Mouse (Mus musculus): ENCODE data around the gene Btbd17. TPM values are rescaled to one million over a fixed set of nuclear protein-coding genes. Genes with fewer than 3 reads are reported as not detected.

Btbd17 gene
- polyA plus RNA-seq, 1 experiment = 0.49 TPM

- Histone ChIP-seq H3K79me2 (ENCODE audit: control insufficient read depth, insufficient read depth) (no peaks in the 10 kb centered on the region), H3K27me3 (ENCODE audit: control insufficient read depth, insufficient read depth, insufficient read length) (peaks cover 5% of the 10 kb centered on the region), H3K36me3 (ENCODE audit: control insufficient read depth, insufficient read depth) (no peaks in the 10 kb centered on the region), H3ac (ENCODE audit: control insufficient read depth, insufficient read length, low read depth) (peak within 1 kb of the TSS; percentile 28), H3K79me3 (ENCODE audit: low read depth) (no peaks in the 10 kb centered on the region), H3K4me3 (ENCODE audit: insufficient read depth, poor library complexity, severe bottlenecking) (no peak within 1 kb of the TSS)
- peak; percentile 4 for TF ChIP-seq MYOD1 (IDR thresholded peaks at IDR 0.05; ENCODE audit: control insufficient read depth, insufficient read length, low read depth)
- no peak for TF ChIP-seq USF1 (IDR thresholded peaks at IDR 0.05; ENCODE audit: low read depth)
Measured at GRCm38 (mm10) chr11:114764820-114765818, 30.6 kb downstream of the Btbd17 start, which contains the start of gene Kif19a. Kif19a (plus strand) TSS chr11:114765388.

GRCm38 (mm10) chr11:114747564-114748138 is 48.1 kb downstream of the Btbd17 start:
- no peak overlapping the region for H3ac ChIP-seq (ENCODE audit: control insufficient read depth, insufficient read length, low read depth)
- no peak overlapping the region for H3K4me3 ChIP-seq (ENCODE audit: insufficient read depth, poor library complexity, severe bottlenecking)
- no peaks in the 10 kb centered on the region for H3K79me2 ChIP-seq (ENCODE audit: control insufficient read depth, insufficient read depth)
- no peaks in the 10 kb centered on the region for H3K79me3 ChIP-seq (ENCODE audit: low read depth)
- TF ChIP-seq CTCF (IDR thresholded peaks at IDR 0.05; ENCODE audit: control insufficient read depth, insufficient read depth, insufficient read length) (no peak), FOSL1 (IDR thresholded peaks at IDR 0.05; ENCODE audit: insufficient read depth, low read length, poor library complexity, severe bottlenecking) (no peak), USF1 (IDR thresholded peaks at IDR 0.05; ENCODE audit: low read depth) (no peak), MYOG (IDR thresholded peaks at IDR 0.05; ENCODE audit: control insufficient read depth, extremely low read depth, insufficient read length) (no peak), MYOD1 (IDR thresholded peaks at IDR 0.05; ENCODE audit: control insufficient read depth, insufficient read length, low read depth) (no peak), MAX (IDR thresholded peaks at IDR 0.05) (no peak), CEBPB (IDR thresholded peaks at IDR 0.05; ENCODE audit: low read depth) (no peak)
- H3K36me3 ChIP-seq (ENCODE audit: control insufficient read depth, insufficient read depth) = no peaks in the 10 kb centered on the region
- peaks cover 4% of the 10 kb centered on the region for H3K27me3 ChIP-seq (ENCODE audit: control insufficient read depth, insufficient read depth, insufficient read length)

GRCm38 (mm10) chr11:114745134-114745533 is 50.6 kb downstream of the Btbd17 start:
- H3K4me3 ChIP-seq (ENCODE audit: insufficient read depth, poor library complexity, severe bottlenecking) = no peak overlapping the region
- no peaks in the 10 kb centered on the region for H3K79me3 ChIP-seq (ENCODE audit: low read depth)
- peak; percentile 85 for TF ChIP-seq CTCF (IDR thresholded peaks at IDR 0.05; ENCODE audit: control insufficient read depth, insufficient read depth, insufficient read length)
- no peak for TF ChIP-seq CEBPB (IDR thresholded peaks at IDR 0.05; ENCODE audit: low read depth)
- TF ChIP-seq USF1 (IDR thresholded peaks at IDR 0.05; ENCODE audit: low read depth) = no peak
- no peak for TF ChIP-seq MYOD1 (IDR thresholded peaks at IDR 0.05; ENCODE audit: control insufficient read depth, insufficient read length, low read depth)
- TF ChIP-seq MYOG (IDR thresholded peaks at IDR 0.05; ENCODE audit: control insufficient read depth, extremely low read depth, insufficient read length) = no peak

GRCm38 (mm10) chr11:114741451-114741850 is 54.3 kb downstream of the Btbd17 start:
- no peaks in the 10 kb centered on the region for H3K79me3 ChIP-seq (ENCODE audit: low read depth)
- no peaks in the 10 kb centered on the region for H3K79me2 ChIP-seq (ENCODE audit: control insufficient read depth, insufficient read depth)
- H3ac ChIP-seq (ENCODE audit: control insufficient read depth, insufficient read length, low read depth) = no peak overlapping the region
- H3K27me3 ChIP-seq (ENCODE audit: control insufficient read depth, insufficient read depth, insufficient read length) = peaks cover 4% of the 10 kb centered on the region
- H3K4me3 ChIP-seq (ENCODE audit: insufficient read depth, poor library complexity, severe bottlenecking) = no peak overlapping the region
- TF ChIP-seq CEBPB (IDR thresholded peaks at IDR 0.05; ENCODE audit: low read depth) = no peak
- TF ChIP-seq CTCF (IDR thresholded peaks at IDR 0.05; ENCODE audit: control insufficient read depth, insufficient read depth, insufficient read length) = no peak
- TF ChIP-seq MAX (IDR thresholded peaks at IDR 0.05) = no peak
- no peak for TF ChIP-seq MYOG (IDR thresholded peaks at IDR 0.05; ENCODE audit: control insufficient read depth, extremely low read depth, insufficient read length)
- no peak for TF ChIP-seq MYOD1 (IDR thresholded peaks at IDR 0.05; ENCODE audit: control insufficient read depth, insufficient read length, low read depth)
- no peak for TF ChIP-seq FOSL1 (IDR thresholded peaks at IDR 0.05; ENCODE audit: insufficient read depth, low read length, poor library complexity, severe bottlenecking)
- no peak for TF ChIP-seq USF1 (IDR thresholded peaks at IDR 0.05; ENCODE audit: low read depth)
- H3K36me3 ChIP-seq (ENCODE audit: control insufficient read depth, insufficient read depth) = no peaks in the 10 kb centered on the region

More at GRCm38 (mm10) chr11:114745134-114745533, 50.6 kb downstream of the Btbd17 start:
- Histone ChIP-seq H3ac (ENCODE audit: control insufficient read depth, insufficient read length, low read depth) (no peak overlapping the region), H3K36me3 (ENCODE audit: control insufficient read depth, insufficient read depth) (no peaks in the 10 kb centered on the region), H3K79me2 (ENCODE audit: control insufficient read depth, insufficient read depth) (no peaks in the 10 kb centered on the region), H3K27me3 (ENCODE audit: control insufficient read depth, insufficient read depth, insufficient read length) (peaks cover 4% of the 10 kb centered on the region)

Other genes with a start within 250 kb of the Btbd17 start
- gene Rpl38, start 127.4 kb downstream of the Btbd17 start, polyA plus RNA-seq (2012; fragmentation: generic; extraction: Trizol) = 3,802 TPM
- 20.1 TPM for gene Ttyh2, start 120.5 kb downstream of the Btbd17 start, polyA plus RNA-seq (2012; fragmentation: generic; extraction: Trizol)
- gene Dnaic2, start 68.5 kb downstream of the Btbd17 start, polyA plus RNA-seq (2012; fragmentation: generic; extraction: Trizol) = 0.27 TPM
- gene Kif19a, start 30.6 kb downstream of the Btbd17 start, polyA plus RNA-seq (2012; fragmentation: generic; extraction: Trizol) = 0.25 TPM
- not detected for gene Gpr142, start 3.0 kb upstream of the Btbd17 start, polyA plus RNA-seq (2012; fragmentation: generic; extraction: Trizol)
- 0.75 TPM for gene Gprc5c, start 55.2 kb upstream of the Btbd17 start, polyA plus RNA-seq (2012; fragmentation: generic; extraction: Trizol)
- gene Cd300a, start 94.1 kb upstream of the Btbd17 start, polyA plus RNA-seq (2012; fragmentation: generic; extraction: Trizol) = 0.02 TPM
- gene Cd300lb, start 138.4 kb upstream of the Btbd17 start, polyA plus RNA-seq (2012; fragmentation: generic; extraction: Trizol) = 0.76 TPM
- gene Cd300c, start 173.2 kb upstream of the Btbd17 start, polyA plus RNA-seq (2012; fragmentation: generic; extraction: Trizol) = not detected
- gene Cd300ld, start 194.0 kb upstream of the Btbd17 start, polyA plus RNA-seq (2012; fragmentation: generic; extraction: Trizol) = not detected
- gene Cd300c2, start 205.9 kb upstream of the Btbd17 start, polyA plus RNA-seq (2012; fragmentation: generic; extraction: Trizol) = not detected
- not detected for gene Cd300ld2, start 220.2 kb upstream of the Btbd17 start, polyA plus RNA-seq (2012; fragmentation: generic; extraction: Trizol)
- gene Cd300ld4, start 231.1 kb upstream of the Btbd17 start, polyA plus RNA-seq (2012; fragmentation: generic; extraction: Trizol) = not detected
- gene Cd300ld5, start 241.8 kb upstream of the Btbd17 start, polyA plus RNA-seq (2012; fragmentation: generic; extraction: Trizol) = 0.16 TPM